Mouse (Mus musculus): Measurements from ENCODE around the gene Lca5.

Lca5 gene

DNA sequence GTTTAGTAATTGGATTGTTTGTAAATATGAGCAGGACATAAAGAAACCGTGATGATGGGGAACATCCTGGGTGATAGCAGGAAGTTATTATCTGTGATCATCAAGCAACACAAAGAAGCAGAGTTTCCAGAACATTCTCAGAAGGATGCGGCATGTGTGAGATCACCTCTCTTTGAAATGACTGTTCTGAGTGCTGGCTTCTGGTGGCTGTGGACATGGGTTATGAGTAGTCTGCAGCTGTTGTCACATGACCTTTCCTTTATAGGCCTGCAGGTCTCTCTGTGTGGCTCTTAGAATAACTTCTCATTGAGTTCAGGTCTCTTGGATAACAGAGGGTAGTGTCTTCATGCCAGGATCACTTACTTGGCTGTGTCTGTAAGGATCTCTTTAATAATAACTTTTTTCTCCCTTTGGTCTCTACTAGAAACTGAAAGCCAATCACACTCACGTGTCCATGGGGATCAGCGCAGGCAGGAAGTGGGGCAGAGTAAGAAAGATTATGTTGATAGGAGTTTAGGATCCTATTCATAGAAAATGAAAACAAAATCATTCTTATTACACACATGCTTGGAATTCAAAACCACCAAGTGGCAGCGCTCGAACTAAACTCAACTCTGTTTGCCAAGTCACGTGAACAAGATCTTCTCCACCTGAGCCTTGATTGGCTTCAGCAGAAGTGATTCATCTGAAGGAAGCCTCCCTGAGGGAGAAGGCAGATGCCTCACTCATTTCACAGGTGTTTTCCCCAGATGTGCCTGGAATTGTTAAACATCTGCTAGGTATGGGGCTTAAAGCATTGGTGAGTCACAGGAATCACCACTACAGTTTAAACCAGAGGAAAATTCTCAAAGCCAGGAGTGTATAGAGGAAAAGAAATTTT, 98.2 kb downstream of the Lca5 start:
- in situ Hi-C loops (cut with MboI; ENCODE audit: unreplicated experiment in 2 of 2) = no loop called here

Measured in v-Abl transformed pro-B cells (cell line).